Mouse (Mus musculus): ENCODE data around the gene Hras.

Hras gene

GRCm38 (mm10) chr7:141173323-141173850, 20.4 kb downstream of the Hras start:
- DNase-seq = no peak

- DNase-seq = peak; percentile 93 to 94
Observed at GRCm38 (mm10) chr7:141172116-141173006, 21.4 kb downstream of the Hras start, which contains the start of gene Rnh1. Gene Rnh1, minus strand, starts transcription at chr7:141172857.

- DNase-seq = peak in 1 of 2 experiments; percentile 21
Observed at GRCm38 (mm10) chr7:141169866-141170265, 23.9 kb downstream of the Hras start.

DNA sequence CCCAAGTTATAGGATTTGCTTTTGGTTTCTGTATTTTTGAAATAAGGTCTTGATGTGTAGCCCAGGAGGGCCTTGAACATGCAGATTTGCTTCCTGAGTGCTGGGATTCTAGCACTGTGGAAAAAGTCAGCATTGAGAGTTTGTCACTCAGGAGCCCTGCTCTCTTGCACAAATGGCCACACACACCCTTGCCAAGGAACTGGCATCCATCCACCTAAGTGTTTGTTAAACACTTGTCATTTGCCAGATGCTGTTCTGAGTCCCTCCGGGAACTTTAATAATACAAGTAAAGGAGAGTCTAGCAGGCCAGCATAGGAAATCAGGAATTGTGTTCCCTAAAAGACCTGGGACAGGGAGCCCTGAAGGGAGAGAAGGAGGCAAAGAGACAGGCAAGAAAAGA, 24.5 kb downstream of the Hras start:
- DNase-seq = peak; percentile 77 to 89

GRCm38 (mm10) chr7:141168518-141168953, 25.3 kb downstream of the Hras start:
- peak; percentile 91 to 93 for DNase-seq

DNA sequence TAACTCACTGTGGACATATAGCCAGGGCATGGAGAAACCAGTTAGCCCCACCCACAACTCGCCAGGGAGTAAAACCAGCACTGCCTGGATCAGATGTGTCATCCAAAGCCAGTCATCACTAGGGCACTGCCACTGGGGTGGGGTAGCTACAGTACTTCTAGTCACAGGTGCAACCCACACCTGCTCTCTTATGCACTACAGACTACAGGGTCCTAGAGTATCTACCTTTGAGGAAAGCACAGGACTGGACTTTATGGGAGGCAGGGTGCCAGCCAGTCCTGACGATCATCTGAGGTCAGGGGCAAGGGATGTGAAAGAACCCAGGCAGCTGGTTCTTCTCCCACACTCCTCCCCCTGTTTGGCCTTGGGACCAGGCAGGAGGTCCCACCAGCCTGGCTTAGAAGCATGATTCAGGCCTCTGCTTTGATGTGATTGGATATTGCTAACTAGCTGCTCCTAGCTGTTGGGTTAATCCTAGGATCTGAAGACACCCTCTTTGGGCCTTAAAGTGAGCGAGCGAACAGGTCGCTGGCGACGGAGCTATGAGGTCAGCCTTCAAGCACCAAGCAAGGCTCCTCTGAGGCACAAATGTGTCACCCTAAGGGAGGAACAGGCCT, 25.8 kb downstream of the Hras start:
- DNase-seq = peak; percentile 53 to 65

DNA sequence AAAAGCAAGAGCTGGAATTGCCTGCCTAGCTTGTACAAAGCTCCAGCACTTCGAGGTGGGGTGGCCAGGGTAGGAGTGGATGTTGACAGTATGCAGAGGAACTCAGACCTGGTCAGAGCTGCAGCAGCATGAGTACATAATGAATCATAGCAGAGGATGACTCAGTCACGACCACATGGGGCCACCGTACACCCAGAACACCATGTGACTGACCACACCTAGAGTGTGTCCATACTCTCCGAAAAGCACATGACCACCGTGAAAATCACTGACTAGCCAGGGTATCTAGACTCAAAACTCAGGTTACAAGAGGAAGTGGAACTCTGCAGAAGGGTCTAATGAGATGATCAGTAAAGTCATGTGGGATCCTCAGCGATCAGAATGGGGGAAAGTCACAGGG, 29.0 kb downstream of the Hras start:
- peak; percentile 60 to 67 for DNase-seq

DNA sequence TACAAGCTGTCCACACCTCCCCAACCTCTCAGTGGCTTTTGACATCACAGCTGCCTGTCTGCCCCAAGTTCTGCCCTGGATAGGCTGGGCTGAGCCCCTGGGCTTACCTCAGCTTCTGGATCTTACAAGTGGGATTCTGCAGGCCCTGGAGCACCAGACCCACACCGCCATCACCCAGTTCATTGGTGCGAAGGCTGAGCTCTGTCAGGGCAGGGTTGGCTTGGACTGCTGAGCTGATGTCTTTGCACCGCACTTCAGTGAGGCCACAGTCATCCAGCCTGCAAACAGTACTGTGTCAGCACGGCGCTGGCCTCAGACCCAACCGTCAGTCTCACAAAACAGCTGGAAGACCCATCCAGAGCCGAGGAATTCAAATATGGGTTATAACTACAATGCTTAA, 29.4 kb downstream of the Hras start:
- DNase-seq = no peak

DNA sequence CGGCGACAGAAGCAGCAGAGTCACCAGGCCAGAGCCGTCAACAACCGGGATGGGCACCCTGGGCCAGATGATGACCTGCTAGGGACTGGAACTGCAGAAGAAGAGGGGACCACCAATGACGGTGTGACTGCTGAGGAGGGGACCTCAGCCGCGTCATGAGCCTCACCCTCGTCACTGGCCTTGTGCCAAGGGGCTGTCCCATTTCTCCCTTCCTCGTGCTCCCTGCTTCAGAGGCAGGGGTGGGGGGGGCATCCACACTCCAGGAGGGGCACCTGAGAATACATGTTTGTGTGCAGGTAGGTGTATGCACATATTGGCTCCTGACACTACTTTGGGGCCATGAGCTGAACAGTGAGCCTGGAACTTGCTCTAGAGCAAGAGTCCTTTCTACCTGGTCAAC, 38.4 kb downstream of the Hras start:
- no peak for DNase-seq

DNA sequence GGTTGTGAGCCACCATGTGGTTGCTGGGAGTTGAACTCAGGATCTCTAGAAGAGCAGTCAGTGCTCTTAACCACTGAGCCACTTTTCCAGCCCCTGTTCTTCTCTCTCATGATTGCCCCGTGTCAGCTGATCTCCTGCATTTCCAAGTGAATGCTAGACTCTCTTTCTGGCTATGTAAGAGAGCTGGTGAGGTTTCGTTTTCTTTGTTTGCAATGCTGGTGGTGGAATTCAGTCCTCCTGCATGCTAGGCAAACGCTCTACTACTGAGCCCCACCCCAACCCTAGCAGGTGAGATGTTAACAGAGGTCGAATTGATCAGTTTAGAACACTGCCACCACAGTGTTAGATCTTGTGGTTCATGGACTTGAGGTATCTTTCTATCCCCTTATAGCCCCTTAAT, 45.2 kb downstream of the Hras start:
- no peak for DNase-seq

- DNase-seq = no peak
Observed at GRCm38 (mm10) chr7:141147044-141147443, 46.8 kb downstream of the Hras start.

DNA sequence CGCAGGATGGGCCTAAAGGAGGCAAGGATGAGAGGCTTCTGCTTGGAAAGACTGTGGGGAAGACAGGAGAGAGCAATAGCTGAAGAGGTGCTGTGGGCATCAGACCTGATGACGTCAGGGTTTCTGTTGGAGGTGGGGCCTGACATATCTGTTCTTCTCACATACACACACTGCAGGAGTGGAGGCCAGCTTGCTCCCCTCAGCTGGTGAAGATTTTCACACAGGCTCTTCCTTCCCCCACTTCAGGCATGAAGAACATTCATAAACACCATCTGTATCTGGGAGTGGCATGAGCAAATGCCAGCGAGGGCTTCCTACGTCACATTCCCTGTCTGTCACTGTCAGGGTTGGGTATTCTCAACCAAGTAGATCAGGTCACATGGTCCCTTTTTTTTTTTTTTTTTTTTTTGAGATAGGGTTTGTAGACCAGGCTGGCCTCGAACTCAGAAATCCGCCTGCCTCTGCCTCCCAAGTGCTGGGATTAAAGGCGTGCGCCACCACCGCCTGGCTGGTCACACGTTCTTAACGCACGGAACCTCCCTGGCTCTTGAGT, 47.7 kb downstream of the Hras start:
- DNase-seq = no peak

- no peak for DNase-seq
Observed at GRCm38 (mm10) chr7:141145403-141145802, 48.4 kb downstream of the Hras start.

DNA sequence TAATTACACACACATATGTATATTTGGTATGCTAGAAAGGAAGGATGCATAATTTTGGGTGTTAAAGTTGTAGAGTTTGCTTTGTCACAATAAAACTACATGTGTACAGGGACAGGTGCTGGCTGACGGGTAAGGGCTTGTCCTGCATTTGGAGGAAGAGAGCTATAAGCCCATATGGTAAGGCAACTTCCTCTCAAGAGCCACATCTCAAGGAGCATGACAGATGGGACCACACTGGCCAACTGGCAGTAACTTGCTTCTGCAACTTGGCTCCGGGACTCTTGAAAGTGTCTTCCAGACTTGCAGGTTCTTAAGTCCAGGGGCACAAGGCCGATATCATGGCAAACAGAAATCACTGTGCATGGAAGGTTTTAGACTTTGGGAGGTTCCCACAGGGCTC, 49.2 kb downstream of the Hras start:
- no peak for DNase-seq

DNA sequence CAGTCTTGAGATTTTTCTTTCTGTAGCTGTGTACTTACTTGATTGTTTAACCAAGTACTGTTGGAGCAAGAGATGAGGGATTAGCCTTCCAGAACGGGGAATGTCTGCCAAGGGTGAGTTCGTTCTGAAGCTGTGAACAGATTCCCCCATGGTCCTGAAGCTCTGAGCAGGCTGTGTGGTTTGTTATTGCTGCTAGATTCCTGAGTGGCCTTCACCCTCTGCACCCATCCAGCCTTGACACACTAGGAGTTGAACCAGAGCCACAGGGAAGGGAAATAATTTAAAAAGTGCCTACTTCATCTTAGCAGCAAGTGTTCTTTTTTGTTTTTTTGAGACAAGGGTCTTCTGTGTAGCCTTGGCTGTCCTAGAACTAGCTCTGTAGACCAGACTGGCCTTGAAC, 49.9 kb downstream of the Hras start:
- no peak for DNase-seq

DNA sequence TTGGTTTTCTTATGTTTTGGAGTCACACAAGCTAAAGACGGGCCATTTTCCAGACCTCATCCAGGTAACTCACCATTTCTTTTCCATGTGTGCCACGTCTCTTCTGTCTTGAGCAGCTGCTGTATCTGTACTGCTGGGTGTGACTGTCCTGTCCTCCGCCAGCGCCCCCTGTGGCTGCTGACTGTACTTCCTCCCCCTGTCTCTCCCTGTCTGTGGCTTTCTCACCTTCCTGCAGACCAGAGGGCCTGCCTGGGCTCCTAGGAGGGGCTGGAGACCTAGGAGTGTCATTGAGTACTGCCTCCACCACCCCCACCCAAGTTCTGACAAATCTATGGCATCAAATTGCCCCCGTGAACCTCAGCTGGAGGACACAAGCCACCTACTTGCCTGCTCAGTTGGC, 50.7 kb downstream of the Hras start:
- peak in 1 of 2 experiments; percentile 26 for DNase-seq

DNA sequence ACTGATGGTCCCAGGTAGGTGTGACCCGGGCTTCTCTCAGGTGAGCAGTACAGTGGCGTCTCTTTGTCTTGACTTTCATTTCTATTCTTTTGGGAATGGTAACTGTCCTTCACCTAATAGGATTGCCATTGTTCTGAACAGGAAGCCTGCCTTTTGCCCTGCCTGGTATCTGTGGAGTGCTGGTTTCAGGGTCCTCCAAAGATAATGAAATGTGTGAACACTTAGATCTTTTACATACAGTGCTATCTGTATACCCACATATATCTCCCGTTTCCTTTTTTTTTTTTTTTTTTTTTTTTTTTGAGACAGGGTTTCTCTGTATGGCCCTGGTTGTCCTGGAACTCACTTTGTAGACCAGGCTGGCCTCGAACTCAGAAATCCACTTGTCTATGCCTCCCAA, 52.5 kb downstream of the Hras start:
- no peak for DNase-seq

Data from lung, adult 18-20 months (tissue).